Mouse (Mus musculus): ENCODE results near the gene Dmwd. TPM values are rescaled to one million over a fixed set of nuclear protein-coding genes. Genes with fewer than 3 reads are reported as not detected.

Gene Dmwd
- total and polyA plus RNA-seq, 3 experiments, result 18.3 to 70.3 (median 51.5) TPM

- Histone ChIP-seq H3K36me3 (ENCODE audit: control insufficient read depth in 1 of 2, insufficient read depth in 2 of 2, low read length in 2 of 2) (peaks cover 0 to 7% of the 10 kb centered on the region in 2 experiments; a peak in 2 of 4 replicates), H3K9me3 (replicated peaks; ENCODE audit: insufficient read depth, low read length) (no peaks in the 10 kb centered on the region), H3K4me1 (ENCODE audit: control insufficient read depth in 1 of 2, insufficient read depth in 2 of 2, low read length in 2 of 2) (peaks cover 2 to 4% of the 10 kb centered on the region in 2 experiments; a peak in 2 of 4 replicates), H3K9ac (ENCODE audit: control insufficient read depth, low read depth, low read length, poor library complexity, severe bottlenecking) (no peak overlapping the region), H3K27me3 (ENCODE audit: control insufficient read depth in 1 of 2, insufficient read depth in 2 of 2, low read length in 2 of 2) (no peaks in the 10 kb centered on the region), H3K27ac (ENCODE audit: control insufficient read depth, low read depth, low read length) (no peak overlapping the region), H3K79me2 (ENCODE audit: control insufficient read depth, insufficient read depth, low read length, poor library complexity) (peaks cover 15% of the 10 kb centered on the region), H3K4me3 (ENCODE audit: control insufficient read depth in 1 of 2, insufficient read depth in 1 of 2, low read depth in 2 of 2, low read length in 2 of 2) (no peak overlapping the region)
- no peak for DNase-seq (ENCODE audit: low read depth, low spot score)
- no peak for TF ChIP-seq USF1 (IDR thresholded peaks at IDR 0.05; ENCODE audit: low read depth, low read length)
- no peak for TF ChIP-seq NELFE (IDR thresholded peaks at IDR 0.05; ENCODE audit: low read depth, low read length)
- TF ChIP-seq RCOR1 (IDR thresholded peaks at IDR 0.05; ENCODE audit: low read depth, low read length), result no peak
- no peak for TF ChIP-seq GABPA (IDR thresholded peaks at IDR 0.05; ENCODE audit: low read depth, low read length)
- no peak for TF ChIP-seq MAFK (IDR thresholded peaks at IDR 0.05; ENCODE audit: borderline replicate concordance, low read depth, low read length)
- TF ChIP-seq ETS1 (IDR thresholded peaks at IDR 0.05; ENCODE audit: low read depth, low read length), result no peak
- no peak for TF ChIP-seq RAD21 (IDR thresholded peaks at IDR 0.05; ENCODE audit: low read depth, low read length)
Measured at GRCm38 (mm10) chr7:19124713-19125112, 48.7 kb downstream of the Dmwd start.

GRCm38 (mm10) chr7:19127744-19128143, 51.7 kb downstream of the Dmwd start:
- Histone ChIP-seq H3K4me3 (ENCODE audit: control insufficient read depth in 1 of 2, insufficient read depth in 1 of 2, low read depth in 2 of 2, low read length in 2 of 2) (no peak overlapping the region), H3K36me3 (ENCODE audit: control insufficient read depth in 1 of 2, insufficient read depth in 2 of 2, low read length in 2 of 2) (0 out of 4 replicates have a peak, but pooled peaks cover 0 to 2% of the 10 kb centered on the region in 2 experiments), H3K79me2 (ENCODE audit: control insufficient read depth, insufficient read depth, low read length, poor library complexity) (no peaks in the 10 kb centered on the region; the same call in 1 of the 2 replicates), H3K9me3 (replicated peaks; ENCODE audit: insufficient read depth, low read length) (no peaks in the 10 kb centered on the region), H3K9ac (ENCODE audit: control insufficient read depth, low read depth, low read length, poor library complexity, severe bottlenecking) (no peak overlapping the region), H3K27me3 (ENCODE audit: control insufficient read depth in 1 of 2, insufficient read depth in 2 of 2, low read length in 2 of 2) (no peaks in the 10 kb centered on the region), H3K4me1 (ENCODE audit: control insufficient read depth in 1 of 2, insufficient read depth in 2 of 2, low read length in 2 of 2) (peaks cover 0 to 4% of the 10 kb centered on the region in 2 experiments; a peak in 2 of 4 replicates), H3K27ac (ENCODE audit: control insufficient read depth, low read depth, low read length) (no peak overlapping the region)
- TF ChIP-seq MAZ (IDR thresholded peaks at IDR 0.05; ENCODE audit: low read depth, low read length), result no peak
- TF ChIP-seq ZC3H11A (IDR thresholded peaks at IDR 0.05; ENCODE audit: low read depth, low read length), result no peak
- no peak for TF ChIP-seq ZKSCAN1 (IDR thresholded peaks at IDR 0.05; ENCODE audit: low read depth, low read length)
- no peak for TF ChIP-seq UBTF (IDR thresholded peaks at IDR 0.05; ENCODE audit: borderline replicate concordance, insufficient read depth, low read depth, low read length)
- TF ChIP-seq MYB (IDR thresholded peaks at IDR 0.05; ENCODE audit: low read depth, low read length), result no peak
- no peak for TF ChIP-seq NRF1 (IDR thresholded peaks at IDR 0.05; ENCODE audit: insufficient read depth, low read depth, low read length, poor library complexity, severe bottlenecking)
- TF ChIP-seq MAX (IDR thresholded peaks at IDR 0.05; ENCODE audit: low read length), result no peak
- no peak for DNase-seq (ENCODE audit: low read depth, low spot score)

GRCm38 (mm10) chr7:19129396-19129795, 53.4 kb downstream of the Dmwd start:
- H3K4me1 ChIP-seq (ENCODE audit: control insufficient read depth in 1 of 2, insufficient read depth in 2 of 2, low read length in 2 of 2), result peaks cover 0 to 4% of the 10 kb centered on the region in 2 experiments; a peak in 2 of 4 replicates
- H3K9ac ChIP-seq (ENCODE audit: control insufficient read depth, low read depth, low read length, poor library complexity, severe bottlenecking), result no peak overlapping the region

More at GRCm38 (mm10) chr7:19129396-19129795, 53.4 kb downstream of the Dmwd start:
- no peaks in the 10 kb centered on the region for H3K9me3 ChIP-seq (replicated peaks; ENCODE audit: insufficient read depth, low read length)
- H3K27me3 ChIP-seq (ENCODE audit: control insufficient read depth in 1 of 2, insufficient read depth in 2 of 2, low read length in 2 of 2), result no peaks in the 10 kb centered on the region
- 0 out of 4 replicates have a peak, but pooled peaks cover 0 to 2% of the 10 kb centered on the region in 2 experiments for H3K36me3 ChIP-seq (ENCODE audit: control insufficient read depth in 1 of 2, insufficient read depth in 2 of 2, low read length in 2 of 2)
- DNase-seq (ENCODE audit: low read depth, low spot score), result no peak
- TF ChIP-seq MYC (IDR thresholded peaks at IDR 0.05; ENCODE audit: low read depth, low read length) (no peak), MEF2A (IDR thresholded peaks at IDR 0.05; ENCODE audit: extremely low read depth, insufficient replicate concordance, low read depth, low read length, poor library complexity, severe bottlenecking) (no peak), NRF1 (IDR thresholded peaks at IDR 0.05; ENCODE audit: insufficient read depth, low read depth, low read length, poor library complexity, severe bottlenecking) (no peak), ZMIZ1 (IDR thresholded peaks at IDR 0.05; ENCODE audit: low read depth, low read length) (no peak), CTCF (IDR thresholded peaks at IDR 0.05 in 2 of 3, conservative IDR thresholded peaks at IDR 0.05 in 1 of 3; ENCODE audit: control insufficient read depth in 1 of 3, insufficient read depth in 1 of 3, low read depth in 2 of 3, low read length in 3 of 3, poor library complexity in 1 of 3, severe bottlenecking in 1 of 3) (no peak), MAFK (IDR thresholded peaks at IDR 0.05; ENCODE audit: borderline replicate concordance, low read depth, low read length) (no peak), ZKSCAN1 (IDR thresholded peaks at IDR 0.05; ENCODE audit: low read depth, low read length) (no peak), EP300 (IDR thresholded peaks at IDR 0.05; ENCODE audit: low read depth in 1 of 2, low read length in 2 of 2) (no peak), RAD21 (IDR thresholded peaks at IDR 0.05; ENCODE audit: low read depth, low read length) (no peak), POLR2AphosphoS5 (IDR thresholded peaks at IDR 0.05; ENCODE audit: borderline replicate concordance, low read depth, low read length) (no peak), BHLHE40 (IDR thresholded peaks at IDR 0.05; ENCODE audit: borderline replicate concordance, low read depth, low read length) (no peak)
- no peak overlapping the region for H3K4me3 ChIP-seq (ENCODE audit: control insufficient read depth in 1 of 2, insufficient read depth in 1 of 2, low read depth in 2 of 2, low read length in 2 of 2)
- no peak overlapping the region for H3K27ac ChIP-seq (ENCODE audit: control insufficient read depth, low read depth, low read length)
- no peaks in the 10 kb centered on the region for H3K79me2 ChIP-seq (ENCODE audit: control insufficient read depth, insufficient read depth, low read length, poor library complexity)

Measured in MEL (cell line).